Mouse (Mus musculus) heart, adult 2 months (tissue): Measurements from ENCODE around the gene Mvb12b.

ENCODE experiments used
- CTCF ChIP-seq: fragments of 200-600 bp; IDR thresholded peaks from 2 replicates; pipeline ENCODE4 v1.8.1; 2022; ENCODE audit warnings: antibody characterized with exemption, mild to moderate bottlenecking, moderate library complexity
- EP300 ChIP-seq: fragments of 200-500 bp; IDR thresholded peaks from 2 replicates; pipeline ENCODE4 v1.6.1; 2011; ENCODE audit warnings: low read depth, low read length, control low read depth; ENCODE audit not compliant: insufficient read depth
- POLR2A ChIP-seq: fragments of 200-500 bp; IDR thresholded peaks from 2 replicates; pipeline ENCODE4 v1.6.1; 2011; ENCODE audit warnings: mild to moderate bottlenecking, low read depth, low read length, control low read depth; ENCODE audit not compliant: insufficient read depth

- no peak for TF ChIP-seq CTCF
- TF ChIP-seq POLR2A = no peak
- TF ChIP-seq EP300 = no peak
Observed at GRCm38 (mm10) chr2:33705687-33706320, 181.9 kb downstream of the Mvb12b start.
